Mouse (Mus musculus): ENCODE results near the gene Olfml3. TPM values are rescaled to one million over a fixed set of nuclear protein-coding genes. Genes with fewer than 3 reads are reported as not detected.

Olfml3 gene
- 49.2 and 52.1 TPM in 2 replicates for polyA plus RNA-seq (2015; fragmentation: Nextera tagmentation; extraction: Ambion mirVana)

- Histone ChIP-seq H3K4me1 (peaks cover 30% of the 10 kb centered on the region), H3K4me3 (replicated peaks) (peak within 1 kb of the TSS; percentile 42), H3K36me3 (peaks cover 8% of the 10 kb centered on the region; the same call in 1 of the 2 replicates), H3K4me2 (peak within 1 kb of the TSS; percentile 52), H3K27me3 (replicated peaks) (no peaks in the 10 kb centered on the region), H3K27ac (peak within 1 kb of the TSS; percentile 94), H3K9me3 (no peaks in the 10 kb centered on the region), H3K9ac (peak within 1 kb of the TSS; percentile 22; the same call in 1 of the 2 replicates)
- WGBS: 2% methylated on average over 18 of the region's 18 CpGs
- peak; percentile 87 for ATAC-seq (ENCODE audit: insufficient read depth, low FRiP score, low read depth)
Observed at GRCm38 (mm10) chr3:103737778-103738571, at the start of gene Olfml3. Gene Olfml3 (minus strand): TSS chr3:103738001.

GRCm38 (mm10) chr3:103787225-103787624, 49.4 kb upstream of the Olfml3 start:
- ATAC-seq (ENCODE audit: insufficient read depth, low FRiP score, low read depth): no peak
- H3K4me3 ChIP-seq (replicated peaks): no peak overlapping the region
- H3K4me1 ChIP-seq: peaks cover 11% of the 10 kb centered on the region; the same call in 1 of the 2 replicates
- H3K36me3 ChIP-seq: no peaks in the 10 kb centered on the region
- H3K9me3 ChIP-seq: no peaks in the 10 kb centered on the region
- no peaks in the 10 kb centered on the region for H3K27me3 ChIP-seq (replicated peaks)
- peak overlapping the region; percentile 21; the same call in 1 of the 2 replicates for H3K27ac ChIP-seq
- no peak overlapping the region for H3K9ac ChIP-seq
- H3K4me2 ChIP-seq: no peak overlapping the region
- WGBS: 63% methylated on average over 7 of the region's 7 CpGs

GRCm38 (mm10) chr3:103782844-103783609, 45.2 kb upstream of the Olfml3 start:
- no peak overlapping the region for H3K4me3 ChIP-seq (replicated peaks)
- peaks cover 2% of the 10 kb centered on the region; the same call in 1 of the 2 replicates for H3K36me3 ChIP-seq
- H3K9me3 ChIP-seq: no peaks in the 10 kb centered on the region
- peaks cover 11% of the 10 kb centered on the region; the same call in 1 of the 2 replicates for H3K4me1 ChIP-seq
- no peak overlapping the region for H3K4me2 ChIP-seq
- H3K9ac ChIP-seq: no peak overlapping the region
- ATAC-seq (ENCODE audit: insufficient read depth, low FRiP score, low read depth): 0 out of 2 replicates have a peak, but pooled peaks have one; percentile 22
- peak overlapping the region; percentile 59; the same call in 1 of the 2 replicates for H3K27ac ChIP-seq
- H3K27me3 ChIP-seq (replicated peaks): no peaks in the 10 kb centered on the region
- WGBS: 67% methylated on average over 4 of the region's 4 CpGs

GRCm38 (mm10) chr3:103780777-103781176, 43.0 kb upstream of the Olfml3 start:
- Histone ChIP-seq H3K9ac (no peak overlapping the region), H3K27ac (no peak overlapping the region), H3K27me3 (replicated peaks) (no peaks in the 10 kb centered on the region), H3K4me1 (peaks cover 11% of the 10 kb centered on the region; the same call in 1 of the 2 replicates), H3K4me2 (no peak overlapping the region), H3K4me3 (replicated peaks) (no peak overlapping the region), H3K9me3 (no peaks in the 10 kb centered on the region), H3K36me3 (peaks cover 10% of the 10 kb centered on the region)
- ATAC-seq (ENCODE audit: insufficient read depth, low FRiP score, low read depth): no peak
- WGBS: 81% methylated on average over 5 of the region's 5 CpGs

GRCm38 (mm10) chr3:103780271-103780670, 42.5 kb upstream of the Olfml3 start:
- no peaks in the 10 kb centered on the region for H3K27me3 ChIP-seq (replicated peaks)
- 88% methylated on average over 3 of the region's 3 CpGs for WGBS
- no peak for ATAC-seq (ENCODE audit: insufficient read depth, low FRiP score, low read depth)
- no peaks in the 10 kb centered on the region for H3K9me3 ChIP-seq
- no peak overlapping the region for H3K4me2 ChIP-seq
- peaks cover 12% of the 10 kb centered on the region for H3K36me3 ChIP-seq
- no peak overlapping the region for H3K27ac ChIP-seq
- peaks cover 11% of the 10 kb centered on the region; the same call in 1 of the 2 replicates for H3K4me1 ChIP-seq
- H3K9ac ChIP-seq: no peak overlapping the region
- H3K4me3 ChIP-seq (replicated peaks): no peak overlapping the region

GRCm38 (mm10) chr3:103779183-103779582, 41.4 kb upstream of the Olfml3 start:
- H3K27ac ChIP-seq: no peak overlapping the region
- 76% methylated on average over 7 of the region's 7 CpGs for WGBS
- H3K9me3 ChIP-seq: no peaks in the 10 kb centered on the region
- peaks cover 11% of the 10 kb centered on the region; the same call in 1 of the 2 replicates for H3K4me1 ChIP-seq
- peaks cover 12% of the 10 kb centered on the region for H3K36me3 ChIP-seq
- H3K4me3 ChIP-seq (replicated peaks): no peak overlapping the region
- no peaks in the 10 kb centered on the region for H3K27me3 ChIP-seq (replicated peaks)
- no peak overlapping the region for H3K4me2 ChIP-seq
- no peak for ATAC-seq (ENCODE audit: insufficient read depth, low FRiP score, low read depth)
- no peak overlapping the region for H3K9ac ChIP-seq

- Histone ChIP-seq H3K27ac (no peak overlapping the region), H3K4me1 (peaks cover 7% of the 10 kb centered on the region; the same call in 1 of the 2 replicates), H3K27me3 (replicated peaks) (no peaks in the 10 kb centered on the region), H3K4me2 (no peak overlapping the region), H3K9me3 (no peaks in the 10 kb centered on the region), H3K9ac (no peak overlapping the region), H3K4me3 (replicated peaks) (no peak overlapping the region), H3K36me3 (peaks cover 15% of the 10 kb centered on the region)
- no peak for ATAC-seq (ENCODE audit: insufficient read depth, low FRiP score, low read depth)
- 71% methylated on average over 6 of the region's 6 CpGs for WGBS
Observed at GRCm38 (mm10) chr3:103778660-103779059, 40.9 kb upstream of the Olfml3 start.

- no peak overlapping the region for H3K4me2 ChIP-seq
- no peak for ATAC-seq (ENCODE audit: insufficient read depth, low FRiP score, low read depth)
- 87% methylated on average over 11 of the region's 11 CpGs for WGBS
Observed at GRCm38 (mm10) chr3:103777940-103778339, 40.1 kb upstream of the Olfml3 start.

GRCm38 (mm10) chr3:103774009-103774408, 36.2 kb upstream of the Olfml3 start:
- WGBS: 88% methylated on average over 15 of the region's 15 CpGs
- Histone ChIP-seq H3K4me1 (peaks cover 4% of the 10 kb centered on the region; the same call in 1 of the 2 replicates), H3K27me3 (replicated peaks) (no peaks in the 10 kb centered on the region), H3K9ac (no peak overlapping the region), H3K27ac (no peak overlapping the region), H3K9me3 (no peaks in the 10 kb centered on the region), H3K4me3 (replicated peaks) (no peak overlapping the region), H3K4me2 (no peak overlapping the region), H3K36me3 (peaks cover 15% of the 10 kb centered on the region)
- ATAC-seq (ENCODE audit: insufficient read depth, low FRiP score, low read depth): no peak

More at GRCm38 (mm10) chr3:103777940-103778339, 40.1 kb upstream of the Olfml3 start:
- no peak overlapping the region for H3K4me3 ChIP-seq (replicated peaks)
- no peak overlapping the region for H3K9ac ChIP-seq
- peaks cover 15% of the 10 kb centered on the region for H3K36me3 ChIP-seq
- no peaks in the 10 kb centered on the region for H3K27me3 ChIP-seq (replicated peaks)
- peaks cover 3% of the 10 kb centered on the region for H3K4me1 ChIP-seq
- H3K27ac ChIP-seq: no peak overlapping the region
- no peaks in the 10 kb centered on the region for H3K9me3 ChIP-seq

GRCm38 (mm10) chr3:103773508-103773907, 35.7 kb upstream of the Olfml3 start:
- Histone ChIP-seq H3K9ac (no peak overlapping the region), H3K27me3 (replicated peaks) (no peaks in the 10 kb centered on the region), H3K36me3 (peaks cover 15% of the 10 kb centered on the region), H3K27ac (no peak overlapping the region), H3K4me3 (replicated peaks) (no peak overlapping the region), H3K4me2 (no peak overlapping the region), H3K9me3 (no peaks in the 10 kb centered on the region), H3K4me1 (peaks cover 4% of the 10 kb centered on the region; the same call in 1 of the 2 replicates)
- WGBS: 77% methylated on average over 3 of the region's 3 CpGs
- no peak for ATAC-seq (ENCODE audit: insufficient read depth, low FRiP score, low read depth)

GRCm38 (mm10) chr3:103772846-103773245, 35.0 kb upstream of the Olfml3 start:
- H3K36me3 ChIP-seq: peaks cover 11% of the 10 kb centered on the region
- no peaks in the 10 kb centered on the region for H3K9me3 ChIP-seq
- H3K27me3 ChIP-seq (replicated peaks): no peaks in the 10 kb centered on the region
- no peak for ATAC-seq (ENCODE audit: insufficient read depth, low FRiP score, low read depth)
- peaks cover 4% of the 10 kb centered on the region; the same call in 1 of the 2 replicates for H3K4me1 ChIP-seq
- 71% methylated on average over 4 of the region's 4 CpGs for WGBS
- H3K27ac ChIP-seq: no peak overlapping the region
- H3K9ac ChIP-seq: no peak overlapping the region
- no peak overlapping the region for H3K4me3 ChIP-seq (replicated peaks)
- H3K4me2 ChIP-seq: no peak overlapping the region
